Mouse (Mus musculus) bone marrow macrophage, adult 2 months (primary cell): ENCODE measurements around the gene Pnmal1.

Source experiments
- CTCF ChIP-seq: IDR thresholded peaks from 2 replicates; pipeline ENCODE4 v1.5.1; 2012; ENCODE audit warnings: low read depth, mild to moderate bottlenecking, low read length, moderate library complexity
- POLR2A ChIP-seq: IDR thresholded peaks from 2 replicates; pipeline ENCODE4 v1.6.1; 2012; ENCODE audit warnings: mild to moderate bottlenecking, low read depth, low read length, borderline replicate concordance

DNA sequence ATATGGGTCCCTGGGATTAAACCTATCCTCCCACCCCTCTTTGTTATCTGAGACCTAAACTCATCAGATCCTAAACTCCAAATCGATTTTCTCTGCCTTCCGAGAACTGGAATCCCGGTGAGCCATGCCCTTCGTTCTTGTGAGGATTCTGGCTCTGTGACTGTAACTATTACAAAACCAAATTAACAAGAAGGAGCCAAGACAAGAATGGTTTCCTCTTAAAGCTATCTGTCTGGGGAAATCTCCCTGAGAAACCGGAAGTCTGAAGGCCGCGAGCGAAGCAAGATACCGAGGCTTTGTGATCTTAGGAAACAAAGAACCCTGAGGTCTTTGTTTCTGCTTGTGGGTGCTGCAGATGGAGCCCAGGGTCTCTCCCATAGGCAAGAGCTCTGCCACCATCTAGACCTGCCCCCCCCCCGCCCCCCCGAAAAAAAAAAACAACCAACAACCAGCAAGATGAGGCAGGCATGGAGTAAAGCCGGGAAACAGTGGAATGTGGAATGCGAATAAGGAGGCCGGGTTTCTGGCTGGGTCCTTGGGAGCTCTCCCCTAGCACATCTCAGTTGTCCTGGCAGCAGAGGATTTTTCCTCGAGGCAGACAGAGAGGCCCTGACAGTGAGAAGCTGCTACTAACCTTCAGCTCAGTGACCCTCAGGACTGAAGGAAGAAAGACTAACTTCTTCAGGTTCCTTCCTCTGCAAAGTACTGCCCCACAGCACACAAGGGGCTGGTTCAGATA lies 30.7 kb downstream of the Pnmal1 start:
- TF ChIP-seq CTCF: no peak
- TF ChIP-seq POLR2A: no peak
